Mouse (Mus musculus) ES-Bruce4 (cell line): ENCODE data around the gene Mink1. TPM values are rescaled to one million over a fixed set of nuclear protein-coding genes. Genes with fewer than 3 reads are reported as not detected.
A peak's percentile ranks its signal among the peaks of the same experiment; 100 is the strongest.

ENCODE experiments used
- H3K27ac ChIP-seq: 2 replicates; pipeline ENCODE4 v1.5.1; 2012; ENCODE audit warnings: low read length, inconsistent platforms; ENCODE audit not compliant: insufficient read depth
- H3K27me3 ChIP-seq: 2 replicates; pipeline ENCODE4 v1.6.1; 2012; ENCODE audit warnings: mild to moderate bottlenecking, low read length, inconsistent platforms; ENCODE audit not compliant: control insufficient read depth, poor library complexity, insufficient read depth, severe bottlenecking
- H3K36me3 ChIP-seq: 2 replicates; pipeline ENCODE4 v1.6.1; 2012; ENCODE audit warnings: inconsistent platforms, mild to moderate bottlenecking, low read length, moderate library complexity; ENCODE audit not compliant: control insufficient read depth, poor library complexity, insufficient read depth, severe bottlenecking
- H3K4me1 ChIP-seq: one replicate; pipeline ENCODE4 v1.8.1; 2011; ENCODE audit warnings: low read length; ENCODE audit not compliant: control insufficient read depth, insufficient read depth
- H3K4me3 ChIP-seq: 2 replicates; pipeline ENCODE4 v1.5.1; 2011; ENCODE audit warnings: low read depth, mild to moderate bottlenecking, low read length
- H3K9ac ChIP-seq: 2 replicates; pipeline ENCODE4 v1.6.1; 2012; ENCODE audit warnings: low read depth, mild to moderate bottlenecking, inconsistent platforms; ENCODE audit not compliant: poor library complexity, severe bottlenecking
- H3K9me3 ChIP-seq: replicated peaks from 2 replicates; pipeline ENCODE4 v1.6.1; 2012; ENCODE audit warnings: mild to moderate bottlenecking, low read length, inconsistent platforms; ENCODE audit not compliant: control insufficient read depth, poor library complexity, insufficient read depth, severe bottlenecking
- CTCF ChIP-seq: IDR thresholded peaks from one replicate; pipeline ENCODE4 v1.8.1; 2011; ENCODE audit warnings: low read depth, low read length
- EP300 ChIP-seq: IDR thresholded peaks from 2 replicates; pipeline ENCODE4 v1.6.1; 2011; ENCODE audit warnings: low read depth, low read length; ENCODE audit not compliant: insufficient read depth
- POLR2A ChIP-seq: IDR thresholded peaks from one replicate; pipeline ENCODE4 v1.8.1; 2011; ENCODE audit warnings: low read length; ENCODE audit not compliant: insufficient read depth
- polyA plus RNA-seq: library from polyadenylated mRNA; stranded (reverse); fragments of >200 nt; gene quantifications from 2 replicates; pipeline ENCODE4 v1.2.4, GENCODE M21; 2011; ENCODE audit warnings: low read depth; ENCODE audit not compliant: missing spikeins, insufficient read depth, insufficient read length

The Mink1 gene
- polyA plus RNA-seq, 1 experiment = 31.8 TPM

DNA sequence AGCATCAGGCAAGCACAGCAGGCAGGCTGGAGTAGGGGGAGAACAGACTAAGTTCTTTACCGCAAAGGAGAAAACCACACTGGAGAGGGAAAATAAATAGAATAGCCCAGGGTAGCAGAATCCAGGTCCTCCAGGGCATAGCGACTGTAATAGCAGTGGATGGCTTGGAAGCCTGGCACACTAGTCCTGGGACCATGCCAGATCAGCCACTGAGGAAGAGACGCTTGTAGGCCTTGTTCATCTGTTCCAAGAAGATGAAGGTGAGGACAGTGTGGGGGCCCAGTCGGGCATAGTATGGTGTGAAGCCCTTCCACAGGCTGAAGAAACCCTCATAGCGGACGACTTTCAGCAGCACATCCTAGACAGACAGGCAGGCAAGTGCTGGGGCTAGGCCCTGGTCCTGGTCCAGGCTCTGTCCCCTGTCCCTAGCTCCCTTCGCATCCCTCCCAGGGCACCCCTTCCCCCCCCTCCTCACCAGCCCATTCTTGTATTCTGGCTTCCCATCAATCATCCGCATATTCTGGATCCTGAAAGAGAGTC is 82.0 kb downstream of the Mink1 start:
- Histone ChIP-seq H3K36me3 (peaks cover 20% of the 10 kb centered on the region), H3K4me3 (no peak overlapping the region), H3K4me1 (peaks cover 2% of the 10 kb centered on the region), H3K9ac (no peak overlapping the region), H3K9me3 (no peaks in the 10 kb centered on the region), H3K27ac (no peak overlapping the region), H3K27me3 (no peaks in the 10 kb centered on the region)
- TF ChIP-seq POLR2A (no peak), EP300 (no peak), CTCF (no peak)

DNA sequence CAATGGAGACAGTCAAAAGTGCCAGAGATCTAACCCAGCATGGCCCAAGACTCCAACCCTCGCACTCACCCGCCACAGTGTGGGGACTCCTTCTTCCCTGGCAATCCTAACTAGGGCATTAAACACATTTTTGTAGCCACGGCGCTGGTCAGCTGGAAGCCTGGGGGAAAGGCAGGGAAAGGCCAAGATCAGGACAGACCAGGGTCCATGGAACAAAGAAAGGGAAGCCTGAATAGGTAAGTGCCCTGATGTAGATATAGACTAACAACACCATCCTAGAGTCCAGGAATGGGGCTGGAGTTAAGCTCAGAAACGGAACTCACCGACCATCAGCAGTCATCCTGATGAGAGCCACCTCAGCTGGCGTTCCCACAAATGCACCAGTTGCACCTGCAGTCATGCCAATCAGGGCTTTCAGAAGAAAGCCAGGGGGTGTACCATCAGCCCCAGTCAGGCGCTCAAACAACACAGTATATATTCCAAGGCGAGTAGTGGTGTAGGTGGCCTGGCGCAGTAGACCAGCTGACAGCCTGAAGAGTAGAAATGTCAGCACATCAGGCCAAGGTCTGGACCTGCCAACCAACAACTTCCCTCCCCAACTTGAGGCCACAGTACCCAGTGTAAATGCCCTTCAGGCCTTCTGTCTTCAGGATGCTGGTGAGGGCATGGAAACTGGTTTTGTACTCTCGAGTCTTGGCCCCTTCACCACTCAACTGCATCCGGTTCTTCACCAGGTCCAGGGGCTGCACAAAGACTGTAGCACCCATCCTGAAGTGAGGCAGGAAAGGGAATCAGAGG is 83.0 kb downstream of the Mink1 start:
- Histone ChIP-seq H3K9ac (peak overlapping the region; percentile 84), H3K36me3 (peaks cover 30% of the 10 kb centered on the region), H3K9me3 (no peaks in the 10 kb centered on the region), H3K27me3 (no peaks in the 10 kb centered on the region), H3K27ac (no peak overlapping the region), H3K4me3 (peak overlapping the region; percentile 85), H3K4me1 (peaks cover 2% of the 10 kb centered on the region)
- TF ChIP-seq EP300 (no peak), POLR2A (no peak), CTCF (no peak)

GRCm38 (mm10) chr11:70646259-70646555 is 83.5 kb downstream of the Mink1 start:
- peaks cover 2% of the 10 kb centered on the region for H3K4me1 ChIP-seq
- peak overlapping the region; percentile 84 for H3K9ac ChIP-seq
- H3K36me3 ChIP-seq = peaks cover 36% of the 10 kb centered on the region
- peak overlapping the region; percentile 36 for H3K27ac ChIP-seq
- H3K4me3 ChIP-seq = peak overlapping the region; percentile 85
- no peaks in the 10 kb centered on the region for H3K9me3 ChIP-seq
- H3K27me3 ChIP-seq = no peaks in the 10 kb centered on the region
- TF ChIP-seq POLR2A (no peak), CTCF (no peak), EP300 (no peak)

DNA sequence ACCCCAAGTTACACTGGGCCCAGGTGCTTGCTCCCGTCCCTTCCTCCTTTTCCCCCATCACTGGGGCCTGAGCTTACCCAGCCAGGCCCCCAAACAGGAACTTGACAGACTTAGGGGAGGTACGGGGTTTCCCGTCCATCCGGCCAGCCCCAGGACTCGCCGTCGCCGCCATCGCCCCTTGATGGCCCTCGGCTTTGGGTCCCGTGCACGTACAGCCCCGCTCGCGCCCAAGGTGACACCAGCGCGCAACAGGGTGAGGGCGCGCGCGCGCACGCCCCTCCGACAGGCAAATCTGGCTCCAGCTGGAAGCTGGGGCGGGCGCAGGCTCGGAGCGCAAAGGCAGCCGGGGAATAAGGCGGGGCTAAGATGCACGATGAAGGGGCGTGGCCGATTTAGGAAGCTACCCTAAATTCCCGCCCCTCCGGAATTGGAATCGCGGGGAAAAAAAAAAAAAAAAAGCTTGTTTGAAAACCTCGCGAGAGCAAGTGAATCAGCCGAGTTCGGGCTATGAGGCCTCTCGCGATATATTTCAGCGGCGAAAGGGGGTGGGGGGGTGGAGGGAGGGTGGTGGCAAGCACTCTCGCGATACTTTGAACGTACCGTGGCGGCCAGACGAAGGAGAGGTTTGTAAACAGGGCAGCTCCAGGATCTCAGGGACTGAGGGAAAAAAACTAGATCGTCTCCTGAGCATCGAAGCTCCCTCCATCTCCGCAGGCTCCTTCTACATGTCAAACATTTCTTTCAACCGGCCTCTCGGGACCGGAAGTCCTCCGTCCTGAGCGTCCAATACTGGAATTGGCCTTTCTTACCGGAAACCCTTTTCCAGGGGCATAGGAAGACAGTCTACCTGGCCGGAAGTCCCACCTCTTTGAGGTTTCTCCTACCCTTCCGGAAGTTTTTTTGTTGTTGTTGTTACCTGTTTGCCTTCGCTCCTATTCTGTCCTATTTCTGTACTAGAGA is 84.3 kb downstream of the Mink1 start, which contains the start of the genes Rnf167 and Slc25a11:
Gene Rnf167, plus strand, starts transcription at position 545 of the 960 bp plus-strand sequence.
Gene Slc25a11, minus strand, starts transcription at position 789 of the 960 bp plus-strand sequence.
- TF ChIP-seq EP300 (0 out of 2 replicates have a peak, but pooled peaks have one; percentile 25), CTCF (no peak), POLR2A (peak; percentile 77)
- Histone ChIP-seq H3K36me3 (peaks cover 44% of the 10 kb centered on the region), H3K9ac (peak within 1 kb of the TSS; percentile 88), H3K4me1 (peaks cover 2% of the 10 kb centered on the region), H3K9me3 (no peaks in the 10 kb centered on the region), H3K4me3 (peak within 1 kb of the TSS; percentile 93), H3K27ac (peak within 1 kb of the TSS; percentile 78), H3K27me3 (no peaks in the 10 kb centered on the region)

DNA sequence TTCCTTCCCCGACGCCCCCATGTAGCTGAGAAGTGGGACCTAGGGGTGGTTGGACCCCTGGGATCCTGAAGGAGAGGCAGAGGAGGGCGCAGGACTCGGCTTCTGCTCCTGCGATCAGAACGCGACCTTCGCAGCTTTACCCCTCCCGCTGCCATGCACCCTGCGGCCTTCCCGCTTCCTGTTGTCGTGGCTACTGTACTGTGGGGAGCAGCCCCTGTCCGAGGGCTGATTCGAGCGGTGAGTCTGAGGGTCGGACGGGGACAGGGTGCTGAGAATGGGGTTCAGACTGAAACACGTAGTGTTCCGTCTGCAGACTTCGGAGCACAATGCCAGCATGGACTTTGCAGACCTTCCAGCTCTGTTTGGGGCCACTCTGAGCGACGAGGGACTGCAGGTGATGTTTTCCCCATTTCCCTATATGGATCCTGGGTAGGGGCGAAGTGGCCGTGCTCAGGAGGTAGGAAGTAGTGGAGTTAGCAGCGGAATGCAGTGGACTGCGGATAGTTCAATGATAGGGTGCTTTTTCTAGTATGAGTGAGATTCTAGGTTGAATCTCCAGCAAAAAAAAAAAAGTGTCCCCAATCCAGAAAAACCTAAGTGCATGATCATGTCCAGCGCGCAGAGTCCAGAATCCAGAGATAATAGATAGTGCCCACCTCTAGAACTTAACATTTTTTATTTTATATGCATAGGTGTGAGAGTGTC is 85.2 kb downstream of the Mink1 start:
- Histone ChIP-seq H3K36me3 (peaks cover 53% of the 10 kb centered on the region), H3K27me3 (no peaks in the 10 kb centered on the region), H3K4me1 (peaks cover 2% of the 10 kb centered on the region)

More for the DNA sequence above, 85.2 kb downstream of the Mink1 start:
- peak overlapping the region; percentile 93 for H3K4me3 ChIP-seq
- H3K27ac ChIP-seq = peak overlapping the region; percentile 78
- peak overlapping the region; percentile 88 for H3K9ac ChIP-seq
- no peak for TF ChIP-seq EP300
- no peak for TF ChIP-seq CTCF
- no peak for TF ChIP-seq POLR2A
- no peaks in the 10 kb centered on the region for H3K9me3 ChIP-seq
